Mouse (Mus musculus) kidney, adult 2 months (tissue): ENCODE results near the gene Gm21985.

Experiments used
- CTCF ChIP-seq: fragments of 200-500 bp; conservative IDR thresholded peaks from 2 replicates; pipeline ENCODE4 v1.5.1; 2011; ENCODE audit warnings: low read depth, mild to moderate bottlenecking, control low read depth, low read length, moderate library complexity, mixed read lengths; ENCODE audit not compliant: insufficient read depth, insufficient read length
- POLR2A ChIP-seq: fragments of 200-500 bp; IDR thresholded peaks from one replicate; pipeline ENCODE4 v1.6.1; 2011; ENCODE audit warnings: low read depth, low read length, control low read depth

GRCm38 (mm10) chr2:112367222-112367621, 101.1 kb downstream of the Gm21985 start:
- no peak for TF ChIP-seq CTCF
- TF ChIP-seq POLR2A, result no peak
